15 mouse cellular contexts compared by ENCODE assay signal in genomic region chr19:42068441-42069240, GRCm38 (mm10). TPM values are rescaled to one million over a fixed set of nuclear protein-coding genes. Genes with fewer than 3 reads are reported as not detected.
DNase-seq lines count a peak whose midpoint lies in the region; ATAC-seq and TF ChIP-seq lines count a peak whose summit lies in the region.
"Had no signal": no experiment of that assay in that cellular context is flagged by ENCODE, and none has a peak within 500 bp of the region (broad histone marks: within the 10 kb centered on the region; RNA-seq: fewer than 3 reads in every experiment).

No protein-coding gene starts in this region.

- 84% methylated on average over 11 of the region's 11 CpGs for WGBS in hindbrain, postnatal 0 days
- WGBS in hindbrain, embryonic 13.5 days: 84% methylated on average over 11 of the region's 11 CpGs
- WGBS in heart, embryonic 10.5 days: 69% methylated on average over 11 of the region's 11 CpGs

- no peaks in the 10 kb centered on the region for H3K4me1 ChIP-seq in hindbrain, postnatal 0 days (ENCODE audit: insufficient read depth, low read length)
- H3K4me1 ChIP-seq in hindbrain, embryonic 13.5 days (replicated peaks): no peaks in the 10 kb centered on the region
- H3K4me1 ChIP-seq in heart, embryonic 10.5 days: peaks cover 9% of the 10 kb centered on the region
- H3K4me1 ChIP-seq: embryonic facial prominence, embryonic 10.5 days; midbrain, embryonic 13.5 days; neural tube, embryonic 13.5 days had no signal

- DNase-seq in hindbrain, postnatal 0 days (ENCODE audit: low spot score): no peak
- DNase-seq in ZHBTc4 (ENCODE audit: low read depth, low spot score): peak; percentile 25
- peak; percentile 68 for DNase-seq in heart, embryonic 10.5 days (ENCODE audit: low spot score)
- DNase-seq in lung, postnatal 10 days: peak; percentile 65
- no peak for DNase-seq in frontal cortex, adult 2 months (ENCODE audit: extremely low spot score in 1 of 2, low spot score in 1 of 2)
- DNase-seq: cerebellum, adult 11 months had no signal

- H3K27me3 ChIP-seq in hindbrain, postnatal 0 days (ENCODE audit: insufficient read depth, low read length): no peaks in the 10 kb centered on the region
- no peaks in the 10 kb centered on the region for H3K27me3 ChIP-seq in hindbrain, embryonic 13.5 days
- H3K27me3 ChIP-seq in heart, embryonic 10.5 days (ENCODE audit: insufficient read depth, poor library complexity, severe bottlenecking): no peaks in the 10 kb centered on the region
- H3K27me3 ChIP-seq: midbrain, embryonic 13.5 days; neural tube, embryonic 13.5 days had no signal

- TF ChIP-seq CTCF in hindbrain, postnatal 0 days (IDR thresholded peaks at IDR 0.05; ENCODE audit: low read depth): no peak

- H3K36me3 ChIP-seq in hindbrain, postnatal 0 days (ENCODE audit: insufficient read depth, low read length): no peaks in the 10 kb centered on the region
- H3K36me3 ChIP-seq in hindbrain, embryonic 13.5 days: peaks cover 8% of the 10 kb centered on the region
- H3K36me3 ChIP-seq in heart, embryonic 10.5 days: no peaks in the 10 kb centered on the region
- H3K36me3 ChIP-seq: embryonic facial prominence, embryonic 10.5 days had no signal

- peak overlapping the region; percentile 31; the same call in 1 of the 2 replicates for H3K4me2 ChIP-seq in hindbrain, postnatal 0 days (ENCODE audit: low read depth, low read length)
- H3K4me2 ChIP-seq in hindbrain, embryonic 13.5 days: no peak overlapping the region
- H3K4me2 ChIP-seq: lung, embryonic 14.5 days; midbrain, embryonic 13.5 days; neural tube, embryonic 13.5 days had no signal

- H3K9ac ChIP-seq in hindbrain, postnatal 0 days (replicated peaks; ENCODE audit: low read length): no peak overlapping the region
- H3K9ac ChIP-seq in hindbrain, embryonic 13.5 days: no peak overlapping the region
- H3K9ac ChIP-seq: lung, embryonic 14.5 days; midbrain, embryonic 13.5 days; neural tube, embryonic 13.5 days had no signal

- no peaks in the 10 kb centered on the region for H3K9me3 ChIP-seq in hindbrain, postnatal 0 days (ENCODE audit: low read length)
- H3K9me3 ChIP-seq in hindbrain, embryonic 13.5 days: no peaks in the 10 kb centered on the region
- no peaks in the 10 kb centered on the region for H3K9me3 ChIP-seq in heart, embryonic 10.5 days
- H3K9me3 ChIP-seq: embryonic facial prominence, embryonic 10.5 days; midbrain, embryonic 13.5 days; neural tube, embryonic 13.5 days had no signal

- H3K27ac ChIP-seq in hindbrain, postnatal 0 days: no peak overlapping the region
- no peak overlapping the region for H3K27ac ChIP-seq in hindbrain, embryonic 13.5 days
- H3K27ac ChIP-seq in heart, embryonic 10.5 days: peak overlapping the region; percentile 22; the same call in 1 of the 2 replicates
- H3K27ac ChIP-seq: embryonic facial prominence, embryonic 10.5 days; midbrain, embryonic 13.5 days; neural tube, embryonic 13.5 days had no signal

- no peak for ATAC-seq in hindbrain, postnatal 0 days
- ATAC-seq in hindbrain, embryonic 13.5 days (ENCODE audit: low FRiP score): no peak
- ATAC-seq in inflammation-experienced regulatory T-cells, adult 6 months: no peak
- ATAC-seq in granulocyte monocyte progenitor cell, adult 5-6 weeks (replicated peaks; ENCODE audit: poor library complexity, severe bottlenecking): no peak
- ATAC-seq: midbrain, embryonic 13.5 days had no signal

- no peak overlapping the region for H3K4me3 ChIP-seq in hindbrain, postnatal 0 days (ENCODE audit: low read length)
- no peak overlapping the region for H3K4me3 ChIP-seq in hindbrain, embryonic 13.5 days
- H3K4me3 ChIP-seq in heart, embryonic 10.5 days: no peak overlapping the region
- H3K4me3 ChIP-seq: embryonic facial prominence, embryonic 10.5 days; midbrain, embryonic 13.5 days; neural tube, embryonic 13.5 days had no signal

RNA-seq across cellular contexts. Expression of gene 4933411K16Rik, which starts 16.6 kb away (rescaled TPM):
- 0.61 and 1.6 TPM in 2 replicates for total RNA-seq in hindbrain, postnatal 0 days (2014; rRNA removed)
- not detected in 2 replicates for polyA plus RNA-seq in hindbrain, postnatal 0 days (2015; fragmentation: Nextera tagmentation; extraction: Ambion mirVana)
- polyA plus RNA-seq in hindbrain, embryonic 13.5 days (2015; fragmentation: Nextera tagmentation; extraction: Ambion mirVana): not detected in 2 replicates
- polyA plus RNA-seq in heart, embryonic 10.5 days (2016; fragmentation: Nextera tagmentation; extraction: Ambion mirVana): 0.15 TPM in 1 of 2 replicates, not detected in the other
- polyA plus RNA-seq in frontal cortex, adult 2 months (2012; rRNA removed): 0.08 and 0.14 TPM in 2 replicates
- polyA plus RNA-seq in inflammation-experienced regulatory T-cells, adult 6 months (2017; shearing (Covaris generic)): not detected
- not detected in 2 replicates for total RNA-seq in granulocyte monocyte progenitor cell, adult 5-6 weeks (2014; fragmentation: Nextera tagmentation)
- total RNA-seq in granulocyte monocyte progenitor cell, adult 5-6 weeks (2017): not detected in 2 replicates
- polyA plus RNA-seq: limb, embryonic 11.5 days; lung, embryonic 14.5 days; midbrain, embryonic 13.5 days; neural tube, embryonic 13.5 days had no signal

RNA-seq across cellular contexts. Expression of gene Morn4, which starts 17.5 kb away (rescaled TPM):
- total RNA-seq in hindbrain, postnatal 0 days (2014; rRNA removed): 42.9 and 48.5 TPM in 2 replicates
- polyA plus RNA-seq in hindbrain, postnatal 0 days (2015; fragmentation: Nextera tagmentation; extraction: Ambion mirVana): 98.0 and 108 TPM in 2 replicates
- polyA plus RNA-seq in hindbrain, embryonic 13.5 days (2015; fragmentation: Nextera tagmentation; extraction: Ambion mirVana): 125 TPM in 2 replicates
- polyA plus RNA-seq in heart, embryonic 10.5 days (2016; fragmentation: Nextera tagmentation; extraction: Ambion mirVana): 18.8 and 22.0 TPM in 2 replicates
- 87.9 and 94.1 TPM in 2 replicates for polyA plus RNA-seq in frontal cortex, adult 2 months (2012; rRNA removed)
- under 1 TPM; 0.55 to 0.75 (median 0.65) TPM for polyA plus RNA-seq in inflammation-experienced regulatory T-cells, adult 6 months (2017; shearing (Covaris generic))
- total RNA-seq in granulocyte monocyte progenitor cell, adult 5-6 weeks (2014; fragmentation: Nextera tagmentation): 1.5 and 2.5 TPM in 2 replicates
- 0.09 and 0.72 TPM in 2 replicates for total RNA-seq in granulocyte monocyte progenitor cell, adult 5-6 weeks (2017)

RNA-seq across cellular contexts. Expression of gene Pi4k2a, which starts 21.6 kb away (rescaled TPM):
- total RNA-seq in hindbrain, postnatal 0 days (2014; rRNA removed): 18.3 and 21.7 TPM in 2 replicates
- polyA plus RNA-seq in hindbrain, postnatal 0 days (2015; fragmentation: Nextera tagmentation; extraction: Ambion mirVana): 33.9 and 36.4 TPM in 2 replicates
- polyA plus RNA-seq in hindbrain, embryonic 13.5 days (2015; fragmentation: Nextera tagmentation; extraction: Ambion mirVana): 27.0 and 27.9 TPM in 2 replicates
- 18.9 and 23.1 TPM in 2 replicates for polyA plus RNA-seq in heart, embryonic 10.5 days (2016; fragmentation: Nextera tagmentation; extraction: Ambion mirVana)
- 46.8 and 51.4 TPM in 2 replicates for polyA plus RNA-seq in frontal cortex, adult 2 months (2012; rRNA removed)
- polyA plus RNA-seq in inflammation-experienced regulatory T-cells, adult 6 months (2017; shearing (Covaris generic)): 10 to 100 TPM in 2 of 3 experiments, 1 to 10 TPM in 1; 8.1 to 16.7 (median 11.9) TPM
- total RNA-seq in granulocyte monocyte progenitor cell, adult 5-6 weeks (2014; fragmentation: Nextera tagmentation): 19.1 and 21.9 TPM in 2 replicates
- total RNA-seq in granulocyte monocyte progenitor cell, adult 5-6 weeks (2017): 6.7 and 7.1 TPM in 2 replicates

RNA-seq across cellular contexts. Expression of gene Hoga1, which starts 23.2 kb away (rescaled TPM):
- total RNA-seq in hindbrain, postnatal 0 days (2014; rRNA removed): 2.2 and 3.6 TPM in 2 replicates
- 3.9 and 4.6 TPM in 2 replicates for polyA plus RNA-seq in hindbrain, postnatal 0 days (2015; fragmentation: Nextera tagmentation; extraction: Ambion mirVana)
- 1.3 and 1.7 TPM in 2 replicates for polyA plus RNA-seq in hindbrain, embryonic 13.5 days (2015; fragmentation: Nextera tagmentation; extraction: Ambion mirVana)
- 0.85 and 1.6 TPM in 2 replicates for polyA plus RNA-seq in heart, embryonic 10.5 days (2016; fragmentation: Nextera tagmentation; extraction: Ambion mirVana)
- 1.5 and 2.0 TPM in 2 replicates for polyA plus RNA-seq in frontal cortex, adult 2 months (2012; rRNA removed)
- not detected for polyA plus RNA-seq in inflammation-experienced regulatory T-cells, adult 6 months (2017; shearing (Covaris generic))
- not detected in 2 replicates for total RNA-seq in granulocyte monocyte progenitor cell, adult 5-6 weeks (2014; fragmentation: Nextera tagmentation)
- total RNA-seq in granulocyte monocyte progenitor cell, adult 5-6 weeks (2017): not detected in 2 replicates

RNA-seq across cellular contexts. Expression of gene Ankrd2, which starts 32.8 kb away (rescaled TPM):
- total RNA-seq in hindbrain, postnatal 0 days (2014; rRNA removed): 0.42 TPM in 1 of 2 replicates, not detected in the other
- 0.97 and 1.5 TPM in 2 replicates for polyA plus RNA-seq in hindbrain, postnatal 0 days (2015; fragmentation: Nextera tagmentation; extraction: Ambion mirVana)
- polyA plus RNA-seq in hindbrain, embryonic 13.5 days (2015; fragmentation: Nextera tagmentation; extraction: Ambion mirVana): 0.35 and 0.53 TPM in 2 replicates
- not detected in 2 replicates for polyA plus RNA-seq in heart, embryonic 10.5 days (2016; fragmentation: Nextera tagmentation; extraction: Ambion mirVana)
- 0.16 and 0.55 TPM in 2 replicates for polyA plus RNA-seq in frontal cortex, adult 2 months (2012; rRNA removed)
- not detected for polyA plus RNA-seq in inflammation-experienced regulatory T-cells, adult 6 months (2017; shearing (Covaris generic))
- not detected in 2 replicates for total RNA-seq in granulocyte monocyte progenitor cell, adult 5-6 weeks (2014; fragmentation: Nextera tagmentation)
- total RNA-seq in granulocyte monocyte progenitor cell, adult 5-6 weeks (2017): not detected in 2 replicates
- polyA plus RNA-seq: urinary bladder, adult 2 months had no signal

Comparison
In these comparisons a context has a peak if more than half of its experiments do, and no peak if none do; other contexts are left out.
1. DNase-seq: peak in ZHBTc4 (single experiment), heart, embryonic 10.5 days (single experiment) and lung, postnatal 10 days (single experiment); none in hindbrain, postnatal 0 days (single experiment) and frontal cortex, adult 2 months (0 of 2).
2. RNA of gene Morn4, which starts 17.5 kb away (polyA plus RNA-seq): 125 TPM in hindbrain, embryonic 13.5 days, 98.0 to 108 TPM in hindbrain, postnatal 0 days, 87.9 to 94.1 TPM in frontal cortex, adult 2 months and 18.8 to 22.0 TPM in heart, embryonic 10.5 days; 0.55 to 0.75 TPM in inflammation-experienced regulatory T-cells, adult 6 months; every median in the first group is over 10 times any median in the second.